Mouse (Mus musculus): ENCODE measurements around the gene Reep6.

DNA sequence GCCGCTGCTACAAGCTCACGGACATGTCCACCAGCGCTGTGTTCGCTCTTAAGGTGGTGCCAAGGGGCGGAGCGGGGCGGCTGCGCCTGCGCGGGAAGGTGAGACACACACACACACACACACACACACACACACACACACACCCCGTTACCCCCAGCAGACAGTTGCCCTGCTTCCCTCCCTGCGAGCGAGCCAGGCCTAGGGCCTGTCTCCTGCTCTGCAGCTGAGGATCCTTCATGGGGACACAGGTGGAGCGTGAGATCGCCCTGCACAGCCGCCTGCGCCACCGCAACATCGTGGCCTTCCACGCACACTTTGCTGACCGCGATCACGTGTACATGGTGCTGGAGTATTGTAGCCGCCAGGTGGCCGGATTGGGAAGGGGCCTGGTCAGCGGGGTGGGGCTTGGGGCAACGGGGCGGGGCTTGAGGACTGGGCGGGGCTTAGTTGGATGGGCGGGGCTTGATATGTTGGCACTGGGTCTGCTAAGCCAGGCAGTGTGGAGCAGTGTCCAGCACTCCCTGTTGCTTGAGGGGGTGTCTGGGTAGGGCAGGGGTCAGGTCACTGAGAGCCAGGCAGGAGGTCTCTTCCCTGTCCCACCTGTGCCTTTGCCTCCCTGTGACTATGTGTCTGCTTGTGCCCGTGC, 28.4 kb downstream of the Reep6 start:
- no peak for TF ChIP-seq CTCF (IDR thresholded peaks at IDR 0.05; ENCODE audit: low read depth, low read length)
- TF ChIP-seq POLR2A (IDR thresholded peaks at IDR 0.05; ENCODE audit: insufficient read depth, low read length), result no peak
- no peak for TF ChIP-seq EP300 (IDR thresholded peaks at IDR 0.05; ENCODE audit: insufficient read depth, low read depth, low read length)
